Mouse (Mus musculus) lung, embryonic 15.5 days (tissue): ENCODE data around the gene Scn10a. TPM values are rescaled to one million over a fixed set of nuclear protein-coding genes. Genes with fewer than 3 reads are reported as not detected.

ENCODE experiments used
- ATAC-seq: fragments of 200-750 bp; cut with Nextera tagmentation; 2 replicates; pipeline ENCODE4 v1.8.0; 2017; ENCODE audit warnings: moderate number of reproducible peaks, borderline replicate concordance; ENCODE audit not compliant: low FRiP score, low TSS enrichment; ENCODE audit errors: extremely low read depth
- H3K27ac ChIP-seq: fragments of 300-500 bp; sonication (generic); 2 replicates; pipeline ENCODE4 v1.5.1; 2015; ENCODE audit warnings: moderate library complexity, mild to moderate bottlenecking, inconsistent platforms
- H3K27me3 ChIP-seq: fragments of 300-500 bp; sonication (generic); 2 replicates; pipeline ENCODE4 v1.6.1; 2015; ENCODE audit warnings: inconsistent platforms
- H3K36me3 ChIP-seq: fragments of 300-500 bp; sonication (generic); 2 replicates; pipeline ENCODE4 v1.6.1; 2015; ENCODE audit warnings: inconsistent platforms
- H3K4me1 ChIP-seq: fragments of 300-500 bp; sonication (generic); 2 replicates; pipeline ENCODE4 v1.6.1; 2015; ENCODE audit warnings: inconsistent platforms
- H3K4me2 ChIP-seq: fragments of 300-500 bp; sonication (generic); 2 replicates; pipeline ENCODE4 v1.6.1; 2015; ENCODE audit warnings: inconsistent platforms, mild to moderate bottlenecking, moderate library complexity
- H3K4me3 ChIP-seq: fragments of 300-500 bp; sonication (generic); 2 replicates; pipeline ENCODE4 v1.5.1; 2015; ENCODE audit warnings: mild to moderate bottlenecking, inconsistent platforms
- H3K9ac ChIP-seq: fragments of 300-500 bp; sonication (generic); 2 replicates; pipeline ENCODE4 v1.6.1; 2015; ENCODE audit warnings: inconsistent platforms
- H3K9me3 ChIP-seq: fragments of 300-500 bp; sonication (generic); 2 replicates; pipeline ENCODE4 v1.6.1; 2016; ENCODE audit warnings: inconsistent platforms
- WGBS: fragments of 180-500 bp; shearing (Covaris S2); methylation state at CpG from one replicate; pipeline ENCODE4 v1.1.7; 2015; 5-methylcytosine and 5-hydroxymethylcytosine counted together
- polyA plus RNA-seq: library from polyadenylated mRNA; unstranded; fragments of >200 nt; fragmentation: Nextera tagmentation; extraction: Ambion mirVana; gene quantifications from 2 replicates; pipeline ENCODE4 v1.2.1, GENCODE M21; 2015

Scn10a gene
- polyA plus RNA-seq, 1 experiment from 2014 or later = 0.09 TPM

GRCm38 (mm10) chr9:119597332-119597731 is 121.8 kb downstream of the Scn10a start:
- H3K36me3 ChIP-seq = no peaks in the 10 kb centered on the region
- no peak overlapping the region for H3K27ac ChIP-seq
- no peak for ATAC-seq
- no peaks in the 10 kb centered on the region for H3K9me3 ChIP-seq
- peak overlapping the region; percentile 11; the same call in 1 of the 2 replicates for H3K4me2 ChIP-seq
- H3K27me3 ChIP-seq = no peaks in the 10 kb centered on the region
- H3K4me3 ChIP-seq = no peak overlapping the region
- 61% methylated on average over 8 of the region's 8 CpGs for WGBS
- no peak overlapping the region for H3K9ac ChIP-seq
- 0 out of 2 replicates have a peak, but pooled peaks cover 3% of the 10 kb centered on the region for H3K4me1 ChIP-seq

DNA sequence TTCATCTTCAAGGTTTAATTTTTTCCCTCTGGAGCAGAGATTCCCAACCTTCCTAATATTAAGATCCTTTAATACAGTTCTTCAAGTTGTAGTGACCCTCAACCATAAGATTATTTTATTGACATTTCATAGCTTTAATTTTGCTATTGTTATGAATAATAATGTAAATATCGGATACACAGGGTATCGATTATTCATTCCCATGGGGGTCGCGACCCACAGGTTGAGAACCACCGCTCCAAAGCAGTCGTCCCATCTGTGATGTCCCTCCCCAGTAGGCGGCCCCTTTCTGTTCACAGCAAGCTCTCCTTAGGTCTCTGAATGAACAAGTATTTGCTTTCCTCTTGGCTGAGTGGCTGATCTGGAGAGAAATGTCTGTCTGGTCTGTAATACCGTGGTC is 129.5 kb downstream of the Scn10a start:
- H3K27ac ChIP-seq = no peak overlapping the region
- 0 out of 2 replicates have a peak, but pooled peaks cover 3% of the 10 kb centered on the region for H3K27me3 ChIP-seq
- no peak overlapping the region for H3K4me3 ChIP-seq
- H3K9me3 ChIP-seq = no peaks in the 10 kb centered on the region
- 63% methylated on average over 8 of the region's 8 CpGs for WGBS
- no peak overlapping the region for H3K4me2 ChIP-seq
- peaks cover 16% of the 10 kb centered on the region; the same call in 1 of the 2 replicates for H3K4me1 ChIP-seq
- no peaks in the 10 kb centered on the region for H3K36me3 ChIP-seq
- no peak overlapping the region for H3K9ac ChIP-seq
- ATAC-seq = no peak

DNA sequence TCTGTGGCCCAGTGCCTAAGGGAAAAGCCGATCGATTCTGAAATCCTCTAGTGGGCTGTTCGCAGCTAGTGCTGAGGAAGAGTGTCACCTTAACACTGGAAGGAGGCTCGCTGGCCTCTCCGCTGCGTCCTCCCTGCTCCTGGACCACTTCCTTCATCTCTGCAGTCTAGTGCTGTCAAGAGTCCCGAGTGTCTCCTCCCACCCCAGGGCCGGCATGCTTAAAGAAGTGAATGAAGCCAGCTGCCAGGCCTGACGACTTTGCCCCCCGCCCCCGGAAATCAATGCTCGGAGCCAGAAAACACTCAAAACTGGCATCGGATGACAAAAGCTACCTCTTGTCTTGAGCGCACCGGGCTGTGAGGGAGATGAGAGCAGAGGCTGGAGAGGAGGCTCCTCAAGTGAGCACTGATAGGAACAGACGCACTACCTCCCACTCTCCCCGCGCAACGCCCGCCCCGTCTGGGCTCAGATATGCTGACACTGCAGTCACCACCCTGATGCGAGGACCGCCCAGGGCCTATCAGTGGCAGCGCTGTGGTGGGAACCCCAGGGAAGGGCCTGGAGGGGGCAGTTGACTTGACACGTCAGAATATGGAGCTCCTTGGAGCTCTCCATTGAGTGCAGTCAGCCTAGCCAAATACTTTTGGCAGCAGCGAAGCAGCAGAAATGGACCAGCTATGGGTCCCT is 130.2 kb downstream of the Scn10a start:
- Histone ChIP-seq H3K4me2 (peak overlapping the region; percentile 53), H3K9ac (no peak overlapping the region), H3K4me3 (peak overlapping the region; percentile 13), H3K4me1 (peaks cover 16% of the 10 kb centered on the region; the same call in 1 of the 2 replicates), H3K36me3 (no peaks in the 10 kb centered on the region), H3K27ac (no peak overlapping the region), H3K27me3 (0 out of 2 replicates have a peak, but pooled peaks cover 3% of the 10 kb centered on the region), H3K9me3 (no peaks in the 10 kb centered on the region)
- 15% methylated on average over 26 of the region's 26 CpGs for WGBS
- ATAC-seq = peak; percentile 88

DNA sequence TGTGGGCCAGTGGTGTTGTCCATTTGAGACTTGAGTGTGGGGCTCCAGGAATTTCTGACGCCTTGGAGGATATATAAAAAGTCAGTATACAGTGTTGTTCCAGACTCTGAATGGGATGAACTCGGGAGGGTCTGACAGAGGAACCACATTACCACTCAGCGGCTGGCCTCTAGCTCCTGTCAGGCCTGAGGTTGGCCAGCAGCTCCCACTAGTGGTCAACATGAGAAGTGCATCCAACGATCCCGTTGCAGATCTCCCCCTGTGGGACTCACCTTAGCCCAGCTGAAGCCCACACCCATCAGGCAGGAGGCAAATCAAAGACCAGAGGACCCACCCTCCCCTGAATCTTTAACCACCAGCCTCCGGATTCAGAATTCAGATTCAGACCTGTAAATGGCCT is 138.5 kb downstream of the Scn10a start:
- H3K4me3 ChIP-seq = no peak overlapping the region
- no peak overlapping the region for H3K9ac ChIP-seq
- H3K9me3 ChIP-seq = no peaks in the 10 kb centered on the region
- peaks cover 10% of the 10 kb centered on the region for H3K4me1 ChIP-seq
- peaks cover 53% of the 10 kb centered on the region for H3K27me3 ChIP-seq
- no peak overlapping the region for H3K4me2 ChIP-seq
- H3K36me3 ChIP-seq = no peaks in the 10 kb centered on the region
- H3K27ac ChIP-seq = no peak overlapping the region
- peak; percentile 27; the same call in 1 of the 2 replicates for ATAC-seq
- 1% methylated on average over 6 of the region's 6 CpGs for WGBS

DNA sequence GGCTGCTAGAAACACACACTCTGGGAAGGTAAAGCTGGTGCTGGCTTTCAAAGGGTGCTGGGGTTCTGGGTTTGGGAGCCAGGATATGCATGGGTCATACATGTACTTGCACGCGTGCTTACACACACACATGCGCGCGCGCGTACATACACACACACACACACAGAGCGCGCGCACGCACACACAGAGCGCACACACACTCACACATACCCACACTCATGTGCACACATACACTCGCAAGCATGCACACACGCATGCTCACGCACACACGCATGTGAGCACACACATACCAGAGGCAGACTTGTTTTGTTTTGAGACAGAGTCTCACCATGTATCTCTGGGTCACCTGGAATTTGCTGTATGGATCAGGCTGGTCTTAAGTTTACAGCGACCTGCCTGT is 138.9 kb downstream of the Scn10a start:
- H3K9ac ChIP-seq = no peak overlapping the region
- H3K36me3 ChIP-seq = no peaks in the 10 kb centered on the region
- H3K4me2 ChIP-seq = no peak overlapping the region
- peaks cover 10% of the 10 kb centered on the region for H3K4me1 ChIP-seq
- ATAC-seq = no peak
- no peak overlapping the region for H3K27ac ChIP-seq
- no peaks in the 10 kb centered on the region for H3K9me3 ChIP-seq
- no peak overlapping the region for H3K4me3 ChIP-seq
- 87% methylated on average over 17 of the region's 17 CpGs for WGBS
- H3K27me3 ChIP-seq = peaks cover 58% of the 10 kb centered on the region

- WGBS = under 1% methylated on average over 69 of the region's 99 CpGs
- Histone ChIP-seq H3K36me3 (no peaks in the 10 kb centered on the region), H3K4me1 (peaks cover 10% of the 10 kb centered on the region), H3K9me3 (no peaks in the 10 kb centered on the region), H3K9ac (peak within 1 kb of the TSS; percentile 42), H3K4me2 (peak within 1 kb of the TSS; percentile 97), H3K27ac (no peak within 1 kb of the TSS), H3K4me3 (peak within 1 kb of the TSS; percentile 53), H3K27me3 (peaks cover 71% of the 10 kb centered on the region)
- peak; percentile 80 for ATAC-seq
Measured at GRCm38 (mm10) chr9:119578636-119579438, 140.3 kb downstream of the Scn10a start, which contains the start of gene Scn5a. Gene Scn5a, minus strand, starts transcription at chr9:119579016.

DNA sequence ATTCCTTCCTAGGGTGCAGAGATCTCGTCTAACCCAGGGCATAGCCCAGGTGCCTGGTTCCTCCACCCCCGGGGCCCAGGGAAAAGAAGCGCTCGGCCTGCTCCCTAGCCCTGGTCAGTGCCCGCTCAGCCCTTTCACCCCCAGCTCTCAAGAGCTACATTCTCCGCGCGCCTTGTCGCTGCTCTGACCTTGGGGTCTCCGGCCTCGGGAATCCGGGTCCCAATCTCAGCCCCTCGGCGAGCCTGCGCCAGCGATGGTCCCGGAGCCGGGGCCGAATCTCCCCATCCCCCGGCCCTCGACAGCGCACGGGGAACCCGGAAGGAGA is 140.8 kb downstream of the Scn10a start:
- Histone ChIP-seq H3K27ac (no peak overlapping the region), H3K4me3 (peak overlapping the region; percentile 53), H3K9ac (peak overlapping the region; percentile 42), H3K4me2 (peak overlapping the region; percentile 97), H3K4me1 (peaks cover 10% of the 10 kb centered on the region), H3K9me3 (no peaks in the 10 kb centered on the region), H3K36me3 (no peaks in the 10 kb centered on the region), H3K27me3 (peaks cover 76% of the 10 kb centered on the region)
- 1% methylated on average over 24 of the region's 24 CpGs for WGBS
- ATAC-seq = no peak

- H3K9ac ChIP-seq = no peak overlapping the region
- 82% methylated on average over 2 of the region's 2 CpGs for WGBS
Measured at GRCm38 (mm10) chr9:119576977-119577376, 142.1 kb downstream of the Scn10a start.

DNA sequence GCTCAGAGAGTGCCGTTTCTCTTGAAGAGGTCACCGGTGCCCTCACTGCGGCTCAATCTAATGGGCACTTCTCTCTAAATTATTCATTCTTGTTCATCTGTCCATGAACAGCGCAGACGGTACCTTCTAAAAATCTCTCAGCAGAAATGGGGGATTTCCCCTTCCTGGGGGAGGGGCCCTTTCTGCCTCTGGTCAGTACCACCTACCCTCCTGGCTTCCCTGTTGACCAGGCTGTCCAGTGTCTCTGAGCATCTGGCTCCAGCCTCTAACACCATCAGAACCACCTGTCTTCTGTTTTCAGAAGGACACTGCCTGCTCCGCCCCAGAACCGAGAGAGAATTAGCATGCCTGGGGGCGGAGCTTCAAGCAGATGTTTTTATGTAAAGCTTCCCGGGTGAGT is 143.4 kb downstream of the Scn10a start:
- H3K36me3 ChIP-seq = no peaks in the 10 kb centered on the region
- no peak overlapping the region for H3K4me2 ChIP-seq
- no peaks in the 10 kb centered on the region for H3K9me3 ChIP-seq
- H3K4me1 ChIP-seq = peaks cover 10% of the 10 kb centered on the region
- no peak for ATAC-seq
- whole genome bisulfite sequencing = 52% methylated on average over 9 of the region's 9 CpGs
- peaks cover 96% of the 10 kb centered on the region for H3K27me3 ChIP-seq
- H3K9ac ChIP-seq = no peak overlapping the region
- H3K4me3 ChIP-seq = no peak overlapping the region
- no peak overlapping the region for H3K27ac ChIP-seq

More at GRCm38 (mm10) chr9:119576977-119577376, 142.1 kb downstream of the Scn10a start:
- peaks cover 10% of the 10 kb centered on the region for H3K4me1 ChIP-seq
- H3K27ac ChIP-seq = no peak overlapping the region
- ATAC-seq = no peak
- no peak overlapping the region for H3K4me3 ChIP-seq
- H3K9me3 ChIP-seq = no peaks in the 10 kb centered on the region
- H3K27me3 ChIP-seq = peaks cover 84% of the 10 kb centered on the region
- no peak overlapping the region for H3K4me2 ChIP-seq
- H3K36me3 ChIP-seq = no peaks in the 10 kb centered on the region

GRCm38 (mm10) chr9:119574366-119574765 is 144.8 kb downstream of the Scn10a start:
- Histone ChIP-seq H3K4me1 (peaks cover 10% of the 10 kb centered on the region), H3K27me3 (peaks cover 95% of the 10 kb centered on the region), H3K27ac (no peak overlapping the region), H3K9me3 (no peaks in the 10 kb centered on the region), H3K4me2 (no peak overlapping the region), H3K4me3 (no peak overlapping the region), H3K36me3 (no peaks in the 10 kb centered on the region), H3K9ac (no peak overlapping the region)
- no peak for ATAC-seq
- whole genome bisulfite sequencing = 63% methylated on average over 7 of the region's 7 CpGs

- WGBS = 54% methylated on average over 14 of the region's 14 CpGs
- Histone ChIP-seq H3K27me3 (peaks cover 81% of the 10 kb centered on the region), H3K36me3 (no peaks in the 10 kb centered on the region), H3K4me1 (no peaks in the 10 kb centered on the region), H3K4me2 (no peak overlapping the region), H3K27ac (no peak overlapping the region), H3K9ac (no peak overlapping the region), H3K9me3 (no peaks in the 10 kb centered on the region), H3K4me3 (no peak overlapping the region)
- ATAC-seq = no peak
Measured at GRCm38 (mm10) chr9:119573009-119573408, 146.1 kb downstream of the Scn10a start.

DNA sequence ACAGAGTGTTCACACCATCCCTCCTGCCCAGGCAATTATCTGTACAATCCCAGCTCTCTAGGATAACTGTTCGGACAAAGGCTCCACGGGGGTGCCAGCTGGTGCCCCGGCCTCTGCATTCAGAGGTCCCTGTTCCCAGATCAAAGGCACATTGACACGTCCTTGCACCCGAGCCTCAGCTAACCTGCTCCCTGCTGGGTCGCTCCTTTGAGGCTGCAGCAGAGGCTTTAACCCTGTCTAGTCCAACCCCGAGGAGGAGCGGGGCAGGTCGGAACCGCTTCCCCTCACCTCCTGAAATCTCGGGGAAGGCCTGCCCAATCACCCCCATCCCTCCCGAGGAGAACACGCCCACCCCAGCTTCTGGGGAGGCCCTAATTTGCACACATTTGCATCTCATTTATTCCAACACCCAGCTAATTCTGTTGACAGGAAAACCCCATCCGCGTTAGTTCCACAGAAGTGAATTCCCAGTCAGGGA is 147.7 kb downstream of the Scn10a start:
- no peaks in the 10 kb centered on the region for H3K36me3 ChIP-seq
- no peaks in the 10 kb centered on the region for H3K4me1 ChIP-seq
- H3K27me3 ChIP-seq = peaks cover 66% of the 10 kb centered on the region
- 6% methylated on average over 15 of the region's 15 CpGs for WGBS
- no peak overlapping the region for H3K4me2 ChIP-seq
- no peak overlapping the region for H3K4me3 ChIP-seq
- H3K27ac ChIP-seq = no peak overlapping the region
- ATAC-seq = no peak
- no peaks in the 10 kb centered on the region for H3K9me3 ChIP-seq
- no peak overlapping the region for H3K9ac ChIP-seq
